Mouse (Mus musculus) frontal cortex, postnatal 10 days (tissue): ENCODE measurements at regions not wholly inside any gene's neighbourhood (a gene's known extent, or its start where the extent isn't known, plus 50 kb on each side); places are given as distances from the start of the nearest gene placed in this dataset.

ENCODE experiments used
- DNase-seq, 2 experiments: peaks; one replicate each; pipeline ENCODE4 v3.0.0; 2022; ENCODE audit warnings: low spot score in 2 of 2, mixed read lengths in 1 of 2

DNA sequence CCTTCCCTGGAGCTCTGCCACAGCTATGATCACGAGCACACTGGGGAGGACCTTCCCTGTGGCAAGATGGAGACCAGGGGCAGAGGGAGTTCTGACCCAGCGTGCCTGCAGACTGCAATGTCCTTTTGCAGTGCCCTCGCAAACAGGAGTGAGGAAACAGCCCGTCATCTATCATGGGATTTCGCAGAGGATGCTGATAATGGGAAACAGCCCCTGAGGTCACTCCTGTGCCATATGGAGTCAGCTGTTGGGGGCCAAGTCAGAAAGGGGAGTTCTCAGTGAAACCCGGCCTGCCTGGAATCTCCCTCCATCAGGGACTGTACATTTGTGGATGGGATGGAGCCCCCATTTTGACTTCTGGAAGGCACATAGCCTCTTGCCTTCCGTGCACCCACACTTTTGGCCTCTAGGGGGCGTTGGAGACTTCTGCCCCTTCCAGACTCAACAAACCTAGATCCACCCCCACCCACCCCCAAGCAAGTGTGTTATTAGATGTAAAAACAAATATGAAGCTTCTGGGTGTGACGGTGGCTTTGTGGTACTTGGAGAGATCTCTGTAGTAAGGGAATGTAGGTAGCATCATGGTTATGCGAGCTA, 98.1 kb downstream of the Kdr start:
- DNase-seq = no peak

DNA sequence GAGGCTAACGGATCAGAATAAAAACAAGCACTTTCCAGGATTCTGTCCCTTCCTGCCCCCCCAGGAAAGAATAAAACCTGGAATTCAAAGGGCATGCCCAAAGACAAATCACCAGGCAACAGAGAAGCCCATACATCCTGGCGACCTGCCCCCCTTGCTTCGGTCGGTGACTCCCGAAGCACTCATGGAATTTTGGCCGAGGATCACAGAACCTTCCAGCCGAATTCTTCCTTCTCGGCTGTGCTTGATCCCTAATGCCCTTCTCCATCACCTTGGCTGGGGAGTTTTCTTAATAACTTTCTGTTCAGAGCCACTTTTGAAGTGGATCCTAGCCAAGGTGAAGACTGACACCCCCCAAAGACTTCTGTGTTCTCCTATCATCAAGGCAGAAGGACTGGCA, 99.9 kb downstream of the Kdr start:
- DNase-seq = no peak

- DNase-seq = no peak
Observed at GRCm38 (mm10) chr5:75877609-75877971, 100.7 kb downstream of the Kdr start.

- no peak for DNase-seq
Observed at GRCm38 (mm10) chr5:75876871-75877608, 101.2 kb downstream of the Kdr start.

- DNase-seq = peak in 1 of 2 experiments; percentile 57
Observed at GRCm38 (mm10) chr5:75871120-75871519, 107.1 kb downstream of the Kdr start.

- DNase-seq = no peak
Observed at GRCm38 (mm10) chr5:75870666-75871065, 107.6 kb downstream of the Kdr start.

GRCm38 (mm10) chr5:75869535-75869934, 108.7 kb downstream of the Kdr start:
- DNase-seq = no peak

DNA sequence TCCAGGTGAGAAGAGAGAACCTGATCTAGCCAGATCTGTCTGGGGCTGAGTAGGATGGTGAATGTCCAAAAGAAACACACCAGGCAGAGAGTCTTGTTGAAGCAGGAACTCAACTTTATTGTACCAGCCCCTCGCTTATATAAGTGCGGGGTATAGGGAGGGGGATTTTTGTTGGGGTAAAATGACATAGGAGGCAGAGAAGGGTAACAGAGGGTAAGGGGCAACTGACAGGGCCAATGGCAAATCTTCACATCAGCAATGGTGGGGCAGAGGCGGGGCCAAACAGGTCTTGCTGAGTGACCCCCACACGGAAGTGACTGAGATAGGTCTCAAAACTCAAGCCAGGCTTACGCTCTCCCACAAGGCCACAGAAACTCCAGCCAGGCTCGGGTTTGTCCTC, 113.2 kb downstream of the Kdr start:
- DNase-seq = no peak

GRCm38 (mm10) chr5:75863358-75863757, 114.9 kb downstream of the Kdr start:
- DNase-seq = no peak

- DNase-seq = peak in 1 of 2 experiments; percentile 54
Observed at GRCm38 (mm10) chr5:75862630-75862991, 115.6 kb downstream of the Kdr start.

GRCm38 (mm10) chr5:75861916-75862629, 116.2 kb downstream of the Kdr start:
- no peak for DNase-seq

DNA sequence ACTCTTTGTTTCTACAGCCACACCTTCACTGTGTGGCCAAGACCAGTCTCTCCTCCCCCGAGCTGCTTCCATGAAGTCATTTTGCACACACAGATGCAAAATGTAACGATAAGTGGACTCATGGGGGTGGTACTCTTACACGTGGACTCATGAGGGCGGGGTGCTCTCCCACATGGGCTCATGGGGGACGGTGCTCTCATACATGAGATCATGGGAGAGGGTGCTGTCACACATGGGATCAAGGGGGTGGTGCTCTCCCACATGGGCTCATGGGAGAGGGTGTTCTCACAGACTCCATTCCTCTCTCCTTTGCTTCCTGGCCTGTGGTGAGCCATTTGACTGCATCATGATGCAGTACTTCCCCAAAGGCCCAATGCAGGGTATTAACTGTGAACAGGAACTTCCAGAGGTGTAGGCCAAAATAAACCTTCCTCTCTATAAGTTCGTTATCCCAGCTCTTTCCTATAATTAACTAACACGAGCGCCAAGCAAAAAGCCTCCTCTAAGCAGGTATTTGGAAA, 118.9 kb downstream of the Kdr start:
- DNase-seq = no peak

DNA sequence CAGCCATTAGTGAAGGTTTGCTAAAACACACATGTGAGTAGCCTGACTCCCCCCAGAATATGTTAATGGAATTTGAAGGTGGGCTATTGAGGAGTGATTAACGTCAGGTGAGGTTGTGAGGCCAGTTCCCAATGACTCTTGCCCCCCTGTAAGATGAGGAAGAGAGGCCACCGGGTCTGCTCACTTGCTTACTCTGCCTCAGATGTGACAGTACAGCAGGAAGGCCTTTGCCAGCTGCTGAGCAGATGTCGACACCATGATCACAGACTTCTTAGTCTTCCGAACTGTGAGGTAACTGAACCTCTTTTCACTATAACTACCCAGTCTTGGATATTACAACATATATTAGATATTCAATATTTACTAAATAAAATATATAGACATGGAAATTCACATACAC, 127.4 kb downstream of the Kdr start:
- no peak for DNase-seq

DNA sequence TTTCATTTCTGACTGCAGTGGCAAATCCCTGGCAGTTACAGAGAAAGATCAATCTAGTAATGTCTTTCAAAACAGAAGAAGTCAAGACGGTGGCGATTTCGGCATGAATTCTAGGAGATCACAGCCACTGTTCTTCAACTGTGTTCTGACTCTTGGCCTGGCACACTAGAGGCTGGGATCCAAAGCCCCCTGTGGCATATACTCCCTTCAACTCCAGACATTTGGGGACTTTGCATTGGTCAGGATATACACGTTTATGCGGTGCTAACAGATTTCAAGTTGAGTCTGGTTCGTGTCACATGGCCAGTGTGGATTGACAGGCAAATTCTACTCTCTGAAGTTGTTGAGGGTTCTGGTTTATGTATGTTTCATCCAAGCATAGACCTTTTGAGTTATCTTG, 130.3 kb downstream of the Kdr start:
- DNase-seq = no peak

GRCm38 (mm10) chr5:75847341-75847740, 130.9 kb downstream of the Kdr start:
- no peak for DNase-seq

- DNase-seq = no peak
Observed at GRCm38 (mm10) chr5:75846016-75846415, 132.2 kb downstream of the Kdr start.

- no peak for DNase-seq
Observed at GRCm38 (mm10) chr5:75843807-75844206, 134.5 kb downstream of the Kdr start.

- DNase-seq = no peak
Observed at GRCm38 (mm10) chr5:75840421-75840820, 137.8 kb downstream of the Kdr start.

DNA sequence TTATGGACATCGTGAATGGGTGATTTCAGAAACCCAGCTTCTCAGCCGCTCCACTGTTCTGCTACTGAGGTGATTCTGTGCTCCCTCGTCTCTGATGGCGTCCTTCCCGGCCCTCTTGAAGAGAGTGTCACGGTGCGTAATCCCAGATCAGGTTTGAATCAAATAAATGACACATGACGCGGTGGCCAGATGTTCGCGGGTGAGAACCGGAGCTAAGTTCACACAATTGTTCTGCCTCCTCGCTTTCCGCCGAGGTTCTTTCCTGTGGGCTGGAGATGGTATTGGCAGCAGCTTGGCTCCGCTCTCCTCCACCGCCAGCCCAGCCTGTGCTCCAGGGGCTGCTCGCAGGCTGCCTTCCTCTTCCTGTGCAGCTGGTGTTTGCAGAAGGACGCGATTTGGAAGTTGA, 142.7 kb downstream of the Kdr start:
- DNase-seq = peak in 1 of 2 experiments; percentile 29

- no peak for DNase-seq
Observed at GRCm38 (mm10) chr5:75834766-75835555, 143.3 kb downstream of the Kdr start.

GRCm38 (mm10) chr5:75832341-75832740, 145.9 kb downstream of the Kdr start:
- no peak for DNase-seq
